Mouse (Mus musculus): ENCODE data around the gene Ergic1.

Ergic1 gene

DNA sequence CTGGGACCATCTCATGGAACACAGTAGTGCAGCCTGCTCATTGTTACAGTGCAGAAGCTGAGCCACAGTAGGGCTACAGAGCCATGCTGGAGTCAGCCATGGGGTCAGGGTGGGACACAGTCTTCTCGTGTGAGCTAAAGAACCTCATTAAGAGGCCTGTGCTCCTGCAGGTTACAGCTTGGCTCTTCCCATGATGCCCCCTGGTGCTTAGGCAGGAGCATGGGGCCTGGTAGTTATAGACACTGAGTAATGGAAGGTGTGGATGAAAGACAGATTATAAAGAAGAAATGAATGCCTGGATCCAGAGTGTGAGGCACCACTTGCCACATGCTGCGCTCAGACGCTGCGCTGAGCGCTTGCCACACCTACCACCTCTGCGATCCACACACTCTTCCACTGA, 67.2 kb downstream of the Ergic1 start:
- DNase-seq (ENCODE audit: low spot score): no peak

DNA sequence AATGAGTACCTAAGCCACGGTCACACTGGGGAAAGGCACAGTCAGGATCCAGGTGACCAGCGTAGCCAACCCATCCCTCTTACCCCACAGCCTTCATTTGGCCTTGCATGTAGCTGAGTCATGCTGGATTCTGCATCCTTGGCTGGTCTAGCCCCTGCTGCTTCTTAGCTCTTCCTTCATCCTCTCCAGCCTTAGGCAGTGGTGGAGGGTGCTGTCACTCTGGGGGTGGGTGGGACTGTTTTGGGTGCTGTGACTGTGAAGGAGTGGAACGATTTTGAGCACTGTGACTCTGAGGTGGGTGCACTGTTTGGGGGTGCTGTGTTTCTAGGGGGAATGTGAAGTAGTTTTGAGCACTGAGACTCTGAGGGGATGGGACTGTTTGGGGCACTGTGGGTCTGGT, 67.6 kb downstream of the Ergic1 start:
- DNase-seq (ENCODE audit: low spot score): no peak

DNA sequence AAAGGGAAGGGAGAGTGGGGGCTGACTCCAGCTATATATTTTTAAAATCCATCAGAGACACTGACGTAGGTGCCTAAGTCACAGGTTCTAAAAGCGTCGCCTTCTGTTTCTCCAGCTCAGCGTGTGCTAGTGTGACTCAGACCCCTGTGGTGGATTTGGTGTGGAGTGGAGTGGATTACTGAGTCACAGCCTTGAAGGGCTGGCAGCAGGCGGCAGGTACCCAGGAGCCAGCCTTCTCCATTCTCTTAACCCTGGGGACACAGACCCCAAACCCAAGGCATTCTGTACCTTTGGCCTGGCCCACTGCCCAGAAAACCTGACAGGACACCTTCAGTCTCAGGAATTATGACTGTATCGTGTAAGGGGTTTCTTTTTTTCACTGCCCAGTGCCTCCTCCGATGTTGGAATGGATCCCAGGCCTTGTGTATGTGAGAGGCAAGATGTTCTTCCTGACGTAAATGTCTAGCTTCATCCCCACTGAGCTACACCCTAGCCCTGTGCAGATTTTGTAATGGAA, 70.6 kb downstream of the Ergic1 start:
- no peak for DNase-seq (ENCODE audit: low spot score)

DNA sequence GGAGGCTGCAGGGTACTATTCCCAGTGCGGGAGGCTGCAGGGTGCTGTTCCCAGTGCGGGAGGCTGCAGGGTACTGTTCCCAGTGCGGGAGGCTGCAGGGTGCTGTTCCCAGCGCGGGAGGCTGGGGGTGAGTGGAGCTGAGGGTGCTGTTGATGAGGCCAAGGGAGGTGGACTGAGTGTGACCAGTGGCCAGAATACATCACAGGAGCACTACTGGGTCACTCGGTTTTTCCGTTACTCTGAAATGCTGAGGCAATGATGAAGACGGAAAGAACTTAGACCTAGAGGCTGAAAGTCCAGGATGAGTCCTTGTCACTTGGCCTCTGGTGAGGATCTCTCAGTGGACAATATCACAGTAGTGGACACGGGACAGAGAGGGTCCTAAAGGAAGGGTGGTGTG, 71.9 kb downstream of the Ergic1 start:
- no peak for DNase-seq (ENCODE audit: low spot score)

DNA sequence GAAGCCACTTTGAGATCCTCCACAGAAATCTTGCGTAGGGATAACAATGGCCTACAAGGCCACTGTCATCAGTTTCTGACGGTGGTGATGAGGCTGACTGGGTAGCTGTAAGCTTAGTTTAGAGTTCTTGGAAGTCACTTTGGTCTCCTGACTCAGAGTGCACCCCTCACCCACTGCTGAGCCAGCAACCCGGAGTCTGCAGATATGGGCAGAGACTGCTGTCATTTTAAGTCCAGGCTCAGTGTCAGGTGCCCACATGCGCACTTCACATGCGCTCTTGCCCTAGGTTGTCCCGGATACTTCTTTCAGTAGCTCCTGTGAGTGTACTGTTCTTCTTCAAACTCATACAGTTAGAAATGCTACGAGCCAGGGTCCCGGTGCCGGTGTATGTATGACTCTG, 72.6 kb downstream of the Ergic1 start:
- no peak for DNase-seq (ENCODE audit: low spot score)

DNA sequence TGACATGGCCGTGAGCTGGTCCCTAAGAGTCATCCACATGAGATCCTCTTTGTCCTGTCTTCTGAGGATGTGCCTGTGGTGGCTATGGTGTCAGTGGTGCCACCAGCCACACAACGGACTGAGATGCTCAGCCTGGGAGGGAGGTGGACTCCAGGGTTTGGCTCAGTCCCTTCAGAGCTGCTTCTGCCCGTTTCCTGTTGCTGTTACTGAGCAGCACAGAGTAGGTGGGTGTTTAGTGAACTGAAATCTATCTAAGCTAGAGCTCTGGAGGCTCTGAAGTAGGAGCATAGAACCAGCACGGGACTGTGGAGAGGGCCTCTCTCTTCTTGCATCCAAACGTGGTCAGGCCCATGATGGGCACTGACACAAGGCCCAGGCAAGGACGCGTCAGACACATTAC, 73.2 kb downstream of the Ergic1 start:
- no peak for DNase-seq (ENCODE audit: low spot score)

DNA sequence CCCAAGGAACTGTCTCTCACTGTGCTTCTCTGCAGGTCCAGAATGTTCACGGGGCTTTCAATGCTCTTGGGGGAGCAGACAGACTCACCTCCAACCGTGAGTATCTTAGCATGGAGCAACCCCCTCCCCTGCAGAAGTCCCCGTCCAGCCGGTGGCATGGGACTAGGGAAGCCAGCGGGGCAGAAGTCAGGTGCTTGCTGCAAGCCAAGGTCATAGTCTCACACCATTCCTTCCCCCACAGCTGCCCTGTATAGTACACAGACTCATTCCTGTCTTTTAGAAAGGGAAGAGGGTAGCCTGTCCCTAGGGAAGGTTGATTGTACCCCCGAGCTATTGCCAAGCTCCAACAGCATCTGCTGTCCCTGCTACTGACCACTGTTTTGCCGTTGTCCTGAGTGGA, 74.7 kb downstream of the Ergic1 start:
- DNase-seq (ENCODE audit: low spot score): no peak

DNA sequence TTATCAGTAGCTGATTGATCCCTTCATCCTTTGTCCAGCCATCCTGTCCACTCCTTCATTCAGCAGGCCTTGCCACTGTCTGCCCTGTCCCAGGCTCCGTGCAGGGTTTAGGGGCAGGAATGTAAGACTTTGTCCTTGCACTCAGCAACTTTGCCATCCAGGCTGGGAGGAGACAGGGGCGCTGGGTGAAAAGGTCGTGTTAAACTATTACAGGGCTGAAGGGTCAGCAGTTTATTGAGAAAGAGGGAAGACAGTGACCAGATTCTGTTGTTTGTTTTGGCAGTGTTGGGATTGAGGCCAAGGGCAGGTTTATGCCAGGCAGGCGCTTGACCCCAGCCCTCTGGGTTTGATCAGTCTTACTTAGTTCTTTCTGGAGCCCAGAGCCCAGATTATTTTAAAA, 76.6 kb downstream of the Ergic1 start:
- no peak for DNase-seq (ENCODE audit: low spot score)

DNA sequence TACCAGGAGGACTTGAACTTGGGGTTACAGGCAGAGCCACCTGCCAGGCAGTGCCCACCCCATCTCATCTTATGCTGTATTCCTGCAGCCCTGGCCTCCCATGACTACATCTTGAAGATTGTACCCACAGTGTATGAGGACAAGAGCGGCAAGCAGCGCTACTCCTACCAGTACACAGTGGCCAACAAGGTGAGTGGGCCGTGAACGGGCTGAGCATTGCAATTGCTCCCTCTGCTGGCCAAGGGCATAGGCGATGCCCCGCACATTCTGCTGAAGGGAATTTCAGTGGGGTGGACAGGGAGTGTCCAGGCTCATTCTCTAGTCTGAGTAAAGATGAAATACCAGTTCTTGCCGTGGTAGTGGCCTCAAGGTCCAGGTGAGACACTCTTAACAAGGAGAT, 77.4 kb downstream of the Ergic1 start:
- peak; percentile 88 for DNase-seq (ENCODE audit: low spot score)

DNA sequence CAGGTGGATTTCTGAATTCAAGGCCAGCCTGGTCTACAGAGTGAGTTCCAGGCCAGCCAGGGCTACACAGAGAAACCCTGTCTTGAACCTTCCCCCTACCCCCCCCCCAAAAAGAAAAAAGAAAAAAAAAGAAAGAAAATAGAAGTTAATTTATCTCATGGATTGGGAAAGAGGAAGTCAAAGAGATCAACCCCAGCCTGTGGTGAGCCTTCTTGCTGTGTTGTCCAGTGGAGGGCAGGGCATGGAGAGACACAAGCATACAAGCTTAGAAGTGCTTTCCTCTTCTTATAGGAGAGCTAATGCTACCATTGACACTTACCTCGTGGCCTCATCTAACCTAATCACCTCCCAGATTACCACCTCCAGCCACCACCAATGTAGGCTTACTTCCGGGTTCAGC, 78.5 kb downstream of the Ergic1 start:
- no peak for DNase-seq (ENCODE audit: low spot score)

DNA sequence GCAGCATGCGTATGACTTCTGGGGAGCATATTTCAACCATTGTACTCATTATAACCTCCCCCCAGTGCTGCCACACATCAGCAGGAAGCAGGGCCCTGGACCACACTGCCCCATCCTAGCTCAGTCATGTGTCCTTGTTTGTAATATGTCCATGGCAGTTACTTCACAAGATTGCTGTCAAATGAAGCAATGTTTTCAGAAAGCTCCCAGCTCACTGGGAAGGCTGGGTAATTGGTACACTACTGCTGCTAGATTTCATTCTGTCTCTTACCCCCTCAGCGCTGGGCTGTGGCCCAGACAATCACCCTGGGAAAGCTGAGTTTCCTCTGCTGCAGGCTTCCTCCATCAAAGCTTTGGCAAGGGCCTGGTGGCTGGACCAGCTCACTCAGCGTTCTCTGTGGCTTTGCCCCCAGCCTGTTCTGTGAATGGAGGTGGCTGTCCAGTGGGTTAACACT, 79.0 kb downstream of the Ergic1 start:
- DNase-seq (ENCODE audit: low spot score): no peak

DNA sequence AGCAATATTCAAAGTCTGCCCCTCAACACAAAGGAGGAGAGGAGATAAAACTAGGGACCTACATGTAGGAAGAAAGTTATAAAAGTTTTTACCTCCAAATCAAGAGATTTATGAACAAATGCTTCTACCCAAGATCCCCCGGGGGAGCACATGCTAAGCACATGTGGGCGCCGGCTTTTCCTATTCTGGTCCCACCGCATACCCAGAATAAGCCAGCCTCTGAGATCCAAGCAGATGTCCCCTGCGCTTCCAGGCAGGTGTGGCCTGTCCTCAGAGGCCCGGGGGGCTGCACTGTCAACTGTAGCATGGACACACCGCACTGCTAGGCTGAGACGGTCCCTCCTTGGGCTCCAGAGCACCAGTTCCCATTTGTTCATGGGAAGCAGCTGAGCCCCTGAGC, 82.2 kb downstream of the Ergic1 start:
- no peak for DNase-seq (ENCODE audit: low spot score)

DNA sequence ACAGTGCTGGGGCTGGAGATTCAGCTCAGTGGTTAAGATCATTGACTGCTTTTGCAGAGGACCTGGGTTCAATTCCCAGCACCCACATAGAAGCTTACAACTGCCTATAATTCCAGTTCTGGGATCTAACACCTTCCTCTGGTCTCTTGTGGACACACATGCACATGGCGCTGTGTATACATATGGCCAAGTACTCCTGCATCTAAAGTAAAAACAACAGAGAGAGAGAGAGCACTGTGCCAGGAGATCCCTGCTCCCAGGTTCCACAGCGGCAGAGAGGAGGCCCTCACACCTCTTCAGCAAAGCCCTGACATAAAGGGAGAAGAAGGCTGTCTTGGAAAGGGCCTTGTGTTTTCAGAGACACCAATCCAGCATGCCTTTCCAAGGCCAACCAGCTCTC, 82.7 kb downstream of the Ergic1 start:
- DNase-seq (ENCODE audit: low spot score): no peak

DNA sequence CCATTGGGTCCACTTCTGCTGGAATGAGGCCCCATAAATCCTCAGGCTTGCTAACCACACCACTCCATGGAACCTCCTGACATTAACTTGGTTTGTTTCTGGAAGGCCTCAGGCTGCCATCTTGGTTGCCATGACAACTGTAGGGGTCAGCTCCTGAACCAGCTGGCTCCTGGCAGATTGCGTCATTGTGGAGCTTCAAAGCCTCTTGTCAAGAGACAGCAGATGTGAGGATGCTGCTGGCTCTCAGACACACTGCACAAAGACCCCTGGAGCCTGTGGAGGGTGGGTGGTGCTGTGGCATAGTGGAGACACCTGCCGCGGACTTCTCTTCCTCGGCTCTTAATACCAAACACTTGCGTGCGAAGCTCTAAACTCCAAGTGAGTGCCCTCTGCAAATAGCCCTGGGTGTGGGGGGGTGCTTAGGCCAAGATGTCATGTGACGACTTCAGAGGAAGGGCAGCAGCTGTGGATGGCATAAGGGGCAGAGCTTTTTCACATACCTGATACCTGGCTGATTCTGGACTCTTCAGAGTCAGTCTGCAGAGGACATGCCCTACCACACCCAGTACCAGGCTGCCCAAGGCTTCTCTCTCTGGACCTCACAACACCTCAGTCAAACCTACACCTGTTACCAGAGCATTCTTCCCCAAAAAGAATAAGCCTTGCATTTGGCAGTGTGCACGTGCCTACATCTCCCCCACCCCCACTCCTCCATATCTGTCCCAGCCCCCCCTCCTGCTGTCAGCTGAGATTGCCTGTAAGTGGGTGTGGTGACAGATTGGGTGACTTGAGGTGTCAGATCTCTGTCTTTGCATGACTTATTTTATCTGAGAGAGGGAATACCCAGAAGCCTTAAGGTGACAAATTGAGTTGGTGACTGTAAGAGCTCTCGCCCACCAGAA, 83.5 kb downstream of the Ergic1 start:
- DNase-seq (ENCODE audit: low spot score): peak; percentile 73

DNA sequence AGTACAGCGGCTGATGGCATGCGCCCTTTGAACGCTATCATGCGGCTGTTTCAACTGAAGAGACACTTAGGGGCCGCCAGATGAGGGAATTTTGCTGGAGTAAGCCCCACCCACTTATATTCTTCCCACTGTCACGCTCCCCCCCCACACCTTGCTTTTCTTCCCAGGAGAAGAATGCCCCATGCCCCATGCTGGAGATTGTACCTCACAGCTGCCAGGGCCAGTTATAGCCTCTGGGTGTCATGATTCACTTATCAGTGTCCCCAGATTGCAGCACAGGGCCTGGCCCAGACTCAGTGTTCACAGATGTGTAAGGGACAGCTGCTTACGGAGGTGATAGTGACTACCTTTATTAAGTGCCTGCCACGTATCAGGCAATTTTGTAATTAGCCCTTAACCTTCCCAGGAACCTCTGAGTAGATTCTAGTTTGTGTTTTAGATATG, 84.1 kb downstream of the Ergic1 start:
- no peak for DNase-seq (ENCODE audit: low spot score)

DNA sequence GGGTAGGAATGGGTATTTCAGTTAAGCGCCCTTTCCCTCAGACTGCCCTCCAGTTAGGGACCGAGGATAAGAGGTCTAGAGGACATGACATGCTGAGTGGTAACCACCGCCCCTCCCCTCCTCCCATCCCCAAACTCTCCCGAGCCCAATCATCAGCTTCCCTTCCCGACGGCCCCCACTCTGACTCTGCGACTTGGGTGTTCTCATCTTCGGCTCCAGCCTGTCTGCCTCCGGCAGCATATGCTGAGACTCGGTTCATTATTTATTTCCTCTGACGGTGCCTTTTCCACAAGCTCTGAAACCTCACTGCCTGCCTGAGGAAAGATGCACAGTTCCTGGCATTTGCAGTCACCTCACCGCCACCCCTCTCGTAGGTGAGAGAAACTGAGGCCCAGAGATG, 86.0 kb downstream of the Ergic1 start:
- DNase-seq (ENCODE audit: low spot score): no peak

DNA sequence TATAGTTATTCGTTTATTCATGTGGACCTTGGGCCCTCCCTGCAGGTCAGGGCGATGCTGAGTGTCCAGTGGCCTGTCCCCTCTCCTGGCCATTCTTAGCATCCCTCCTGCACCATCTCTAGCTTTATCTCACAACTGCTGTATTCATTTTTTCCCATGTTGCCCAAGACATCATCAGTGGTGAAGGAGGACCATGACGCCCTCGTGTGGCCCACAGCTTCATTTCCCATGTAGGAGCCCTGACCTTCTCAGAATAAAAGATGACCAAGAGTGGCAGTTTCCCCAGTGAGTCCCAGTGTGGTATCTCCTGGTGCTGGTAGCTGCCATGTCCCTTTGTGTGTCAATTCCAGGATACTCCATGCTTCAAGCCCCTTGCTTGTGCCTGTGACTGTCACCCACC, 88.3 kb downstream of the Ergic1 start:
- no peak for DNase-seq (ENCODE audit: low spot score)

DNA sequence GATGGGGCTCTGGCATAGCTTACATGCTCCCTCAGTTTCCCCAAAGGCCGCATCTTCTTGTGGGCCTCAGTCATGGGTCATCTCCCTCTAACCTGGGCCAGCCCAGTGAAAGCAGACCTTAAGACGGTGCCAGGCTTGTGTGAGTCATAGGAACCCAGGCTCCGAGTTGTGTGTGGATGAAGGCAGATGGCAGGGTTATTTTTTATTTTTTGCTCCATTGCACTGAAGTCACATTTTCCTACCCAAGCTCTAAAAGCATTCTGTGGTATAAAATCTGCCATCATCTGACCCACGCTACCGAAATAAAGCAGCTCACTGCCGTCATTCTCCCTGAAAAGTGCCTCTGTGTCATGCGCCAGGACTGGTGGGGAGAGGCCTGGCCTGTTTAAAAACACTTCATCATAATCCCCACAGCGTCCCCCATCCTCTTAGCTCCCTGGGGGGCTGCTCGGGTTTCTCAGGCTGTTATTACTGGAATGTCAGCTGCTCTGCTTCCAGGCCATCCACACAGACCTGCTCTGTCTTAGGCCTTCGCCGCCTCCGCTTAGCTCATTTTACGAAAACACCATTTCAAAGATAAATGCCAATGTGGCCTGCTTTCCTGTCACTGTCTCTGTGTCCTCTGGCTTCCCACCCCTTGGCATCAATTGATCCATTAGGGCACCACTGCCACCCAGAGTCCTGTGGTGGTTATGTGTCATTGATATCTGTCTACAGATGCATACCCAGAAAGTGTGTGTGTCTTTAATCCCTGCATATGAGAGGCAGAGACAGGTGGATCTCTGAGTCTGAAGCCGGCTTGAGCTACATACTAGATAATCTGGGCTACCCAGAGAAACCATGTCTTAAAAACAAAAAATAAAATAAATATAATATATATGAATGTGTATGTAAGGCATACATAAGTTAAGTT, 89.4 kb downstream of the Ergic1 start:
- DNase-seq (ENCODE audit: low spot score): no peak

DNA sequence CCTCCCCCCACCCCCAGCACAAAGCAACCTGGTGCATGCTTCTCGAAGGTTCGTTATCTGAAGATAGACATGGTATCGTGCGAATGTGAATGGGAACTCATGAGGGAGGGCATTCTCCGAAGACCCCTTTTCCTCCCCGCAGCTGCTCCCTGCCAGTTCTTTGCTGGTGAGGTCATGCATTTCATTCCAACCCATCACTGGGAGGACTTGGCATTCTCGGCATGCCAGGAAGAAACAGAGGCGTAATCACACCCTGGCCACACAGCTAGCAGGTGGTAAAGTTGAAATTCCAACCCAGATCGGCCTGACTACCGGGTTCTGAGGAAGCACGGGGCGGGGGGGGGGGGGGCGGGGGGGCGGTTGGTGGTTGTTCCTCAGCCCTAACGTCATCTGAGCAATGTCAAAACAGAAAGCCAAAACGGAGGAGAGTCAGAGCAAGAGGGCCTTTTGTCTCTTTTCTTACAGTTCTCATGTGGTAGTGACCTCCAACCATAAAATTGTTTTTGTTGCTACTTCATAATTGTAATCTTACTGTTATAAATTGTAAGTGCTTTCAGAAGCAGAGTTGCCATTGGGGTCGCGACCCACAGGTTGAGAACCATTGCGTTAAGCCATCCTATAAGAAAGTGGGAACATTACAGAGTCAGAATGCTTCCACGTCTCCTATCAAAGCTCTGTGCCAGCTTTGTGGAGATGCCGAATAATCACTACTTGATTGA, 97.7 kb downstream of the Ergic1 start:
- DNase-seq (ENCODE audit: low spot score): no peak

DNA sequence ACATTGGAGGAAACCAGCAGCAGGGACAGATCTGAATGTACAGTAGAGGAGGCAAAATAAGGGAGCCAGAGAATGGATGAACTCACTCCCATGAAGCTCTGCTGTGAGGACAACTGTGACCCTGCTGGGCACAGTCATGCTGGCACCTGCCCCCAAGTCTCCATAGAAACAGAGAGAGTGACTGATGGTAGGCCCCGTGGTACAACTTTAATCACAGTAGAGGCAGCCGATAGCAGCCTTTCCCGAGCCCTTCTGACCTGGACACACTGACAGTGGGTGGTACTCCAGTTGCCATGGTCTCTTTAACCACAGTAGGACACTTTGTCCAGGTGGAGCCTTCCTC, 98.3 kb downstream of the Ergic1 start:
- no peak for DNase-seq (ENCODE audit: low spot score)

DNA sequence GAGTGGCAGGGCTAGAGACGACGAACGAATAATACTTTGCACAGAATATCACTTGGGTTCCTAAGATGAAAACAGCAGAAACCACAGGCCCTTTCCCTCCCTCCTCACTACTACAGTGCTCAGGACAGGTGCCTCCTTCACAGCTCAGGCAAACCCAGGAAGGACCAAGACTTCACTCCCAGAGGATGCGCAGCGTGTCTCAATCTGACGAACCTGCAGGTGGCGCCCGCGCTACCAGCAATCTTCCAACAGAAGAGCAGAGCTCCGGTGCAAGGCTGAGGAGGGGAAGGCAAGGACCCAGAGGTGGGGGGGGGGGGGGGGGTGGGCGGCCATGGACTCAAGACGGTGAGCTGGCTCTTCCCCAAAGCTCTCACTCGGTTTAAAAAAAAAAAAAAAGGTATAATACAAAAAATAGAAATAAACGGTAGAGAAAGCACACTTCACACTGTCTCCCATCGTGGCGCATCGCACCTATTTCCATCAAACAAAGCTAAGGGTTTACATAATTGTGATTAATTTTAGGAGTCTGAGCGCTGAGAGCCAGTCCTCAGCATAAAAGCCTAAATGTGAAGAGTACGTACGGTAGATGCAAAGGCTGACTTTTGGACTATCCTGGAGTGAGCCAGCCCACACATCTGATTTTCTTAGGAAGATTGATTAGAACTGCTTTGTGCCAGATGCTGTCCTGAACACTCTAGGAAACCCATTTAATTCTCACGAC, 99.1 kb downstream of the Ergic1 start:
- peak; percentile 88 for DNase-seq (ENCODE audit: low spot score)

DNA sequence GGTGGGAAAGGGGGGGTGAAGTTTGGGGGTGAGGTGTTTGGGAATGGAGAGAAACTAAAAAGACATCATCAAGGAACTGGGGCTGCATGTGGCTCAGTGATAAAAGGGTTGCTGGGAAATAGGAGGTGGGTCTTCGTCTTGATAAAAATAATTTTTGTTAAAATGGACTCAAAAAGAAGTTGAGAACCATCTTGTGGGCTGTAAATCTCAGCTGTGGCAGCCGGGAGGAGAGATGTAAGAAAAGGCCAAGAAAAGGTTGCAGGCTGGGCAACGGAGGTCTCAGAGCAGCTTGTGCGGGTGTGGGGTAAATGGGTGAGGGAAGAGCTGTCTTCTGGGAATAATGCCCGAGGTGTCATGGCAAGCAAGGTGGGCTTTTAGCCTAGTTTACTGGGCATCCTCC, 100.9 kb downstream of the Ergic1 start:
- DNase-seq (ENCODE audit: low spot score): no peak
